Mouse (Mus musculus) mouse trophoblast stem cell (cell line): ENCODE data around the gene Tctn3.

Experiments
- in situ Hi-C, 2 experiments: fragments of 300-500 bp; cut with MseI, MboI; formaldehyde crosslinking; loops; 2 replicates in 1 of 2; 3 replicates in 1 of 2; pipeline ENCODE4 v1.15.1; 2025

Gene Tctn3

GRCm38 (mm10) chr19:40556029-40556428, 56.0 kb downstream of the Tctn3 start:
- in situ Hi-C loops = no loop called here

- in situ Hi-C loops = no loop called here
These were observed 56.9 kb downstream of the Tctn3 start for GRCm38 (mm10) chr19:40555136-40555535.

GRCm38 (mm10) chr19:40554343-40554742, 57.7 kb downstream of the Tctn3 start:
- in situ Hi-C loops = no loop called here

GRCm38 (mm10) chr19:40553849-40554248, 58.2 kb downstream of the Tctn3 start:
- in situ Hi-C loops = no loop called here

- in situ Hi-C loops = no loop called here
These were observed 58.8 kb downstream of the Tctn3 start for GRCm38 (mm10) chr19:40553014-40553789.

- in situ Hi-C loops = loop anchor here (10.0 to 25.0 kb wide), 3 partner anchors 137 to 205 kb away; no protein-coding TSS in a partner anchor
These were observed 62.4 kb downstream of the Tctn3 start for GRCm38 (mm10) chr19:40549516-40550135.

GRCm38 (mm10) chr19:40548796-40549515, 63.1 kb downstream of the Tctn3 start:
- in situ Hi-C loops = loop anchor here (10.0 to 25.0 kb wide), 3 partner anchors 137 to 204 kb away; no protein-coding TSS in a partner anchor

- in situ Hi-C loops = loop anchor here (10.0 to 25.0 kb wide), 3 partner anchors 136 to 204 kb away; no protein-coding TSS in a partner anchor
These were observed 63.6 kb downstream of the Tctn3 start for GRCm38 (mm10) chr19:40548386-40548785.
